Mouse (Mus musculus): Measurements from ENCODE around the gene Gm17490. TPM values are rescaled to one million over a fixed set of nuclear protein-coding genes. Genes with fewer than 3 reads are reported as not detected.
A peak's percentile ranks its signal among the peaks of the same experiment; 100 is the strongest.

Gene Gm17490
- total RNA-seq (2015; ENCODE audit: low replicate concordance) (not detected in 2 replicates), total RNA-seq (2017; ENCODE audit: low replicate concordance) (not detected in 2 replicates)

- ATAC-seq (replicated peaks; ENCODE audit: low FRiP score, poor library complexity, severe bottlenecking) = no peak
Observed at GRCm38 (mm10) chr2:11625890-11626289, at the start of gene Gm17490. TSS of gene Gm17490 (minus strand) at chr2:11626264.

- no peak for ATAC-seq (replicated peaks; ENCODE audit: low FRiP score, poor library complexity, severe bottlenecking)
Observed at GRCm38 (mm10) chr2:11672144-11672543, 46.1 kb upstream of the Gm17490 start.

- no peak for ATAC-seq (replicated peaks; ENCODE audit: low FRiP score, poor library complexity, severe bottlenecking)
Observed at GRCm38 (mm10) chr2:11665326-11665725, 39.3 kb upstream of the Gm17490 start.

GRCm38 (mm10) chr2:11664806-11665205 lies 38.7 kb upstream of the Gm17490 start:
- no peak for ATAC-seq (replicated peaks; ENCODE audit: low FRiP score, poor library complexity, severe bottlenecking)

GRCm38 (mm10) chr2:11664367-11664766 lies 38.3 kb upstream of the Gm17490 start:
- ATAC-seq (replicated peaks; ENCODE audit: low FRiP score, poor library complexity, severe bottlenecking) = no peak

GRCm38 (mm10) chr2:11663961-11664360 lies 37.9 kb upstream of the Gm17490 start:
- ATAC-seq (replicated peaks; ENCODE audit: low FRiP score, poor library complexity, severe bottlenecking) = 0 out of 2 replicates have a peak, but pooled peaks have one; percentile 55

- no peak for ATAC-seq (replicated peaks; ENCODE audit: low FRiP score, poor library complexity, severe bottlenecking)
Observed at GRCm38 (mm10) chr2:11662907-11663230, 36.8 kb upstream of the Gm17490 start.

GRCm38 (mm10) chr2:11662143-11662906 lies 36.3 kb upstream of the Gm17490 start:
- no peak for ATAC-seq (replicated peaks; ENCODE audit: low FRiP score, poor library complexity, severe bottlenecking)

- ATAC-seq (replicated peaks; ENCODE audit: low FRiP score, poor library complexity, severe bottlenecking) = no peak
Observed at GRCm38 (mm10) chr2:11659263-11659662, 33.2 kb upstream of the Gm17490 start.

- no peak for ATAC-seq (replicated peaks; ENCODE audit: low FRiP score, poor library complexity, severe bottlenecking)
Observed at GRCm38 (mm10) chr2:11657581-11657980, 31.5 kb upstream of the Gm17490 start.

GRCm38 (mm10) chr2:11654990-11655931 lies 29.2 kb upstream of the Gm17490 start:
- ATAC-seq (replicated peaks; ENCODE audit: low FRiP score, poor library complexity, severe bottlenecking) = no peak

- ATAC-seq (replicated peaks; ENCODE audit: low FRiP score, poor library complexity, severe bottlenecking) = no peak
Observed at GRCm38 (mm10) chr2:11653780-11654179, 27.7 kb upstream of the Gm17490 start.

- ATAC-seq (replicated peaks; ENCODE audit: low FRiP score, poor library complexity, severe bottlenecking) = no peak
Observed at GRCm38 (mm10) chr2:11653330-11653729, 27.3 kb upstream of the Gm17490 start.

- ATAC-seq (replicated peaks; ENCODE audit: low FRiP score, poor library complexity, severe bottlenecking) = no peak
Observed at GRCm38 (mm10) chr2:11652780-11653179, 26.7 kb upstream of the Gm17490 start.

- ATAC-seq (replicated peaks; ENCODE audit: low FRiP score, poor library complexity, severe bottlenecking) = no peak
Observed at GRCm38 (mm10) chr2:11652196-11652595, 26.1 kb upstream of the Gm17490 start.

- ATAC-seq (replicated peaks; ENCODE audit: low FRiP score, poor library complexity, severe bottlenecking) = no peak
Observed at GRCm38 (mm10) chr2:11651476-11651875, 25.4 kb upstream of the Gm17490 start.

GRCm38 (mm10) chr2:11645297-11645696 lies 19.2 kb upstream of the Gm17490 start:
- ATAC-seq (replicated peaks; ENCODE audit: low FRiP score, poor library complexity, severe bottlenecking) = no peak

GRCm38 (mm10) chr2:11644057-11644456 lies 18.0 kb upstream of the Gm17490 start:
- no peak for ATAC-seq (replicated peaks; ENCODE audit: low FRiP score, poor library complexity, severe bottlenecking)

GRCm38 (mm10) chr2:11642451-11642941 lies 16.4 kb upstream of the Gm17490 start, which contains the start of gene Il2ra:
TSS of gene Il2ra (plus strand) at chr2:11642807.
- ATAC-seq (replicated peaks; ENCODE audit: low FRiP score, poor library complexity, severe bottlenecking) = no peak

GRCm38 (mm10) chr2:11637115-11637514 lies 11.1 kb upstream of the Gm17490 start:
- ATAC-seq (replicated peaks; ENCODE audit: low FRiP score, poor library complexity, severe bottlenecking) = no peak

- no peak for ATAC-seq (replicated peaks; ENCODE audit: low FRiP score, poor library complexity, severe bottlenecking)
Observed at GRCm38 (mm10) chr2:11636138-11636480, 10.0 kb upstream of the Gm17490 start.

Data from erythroblast, adult 5-6 weeks (primary cell).